Mouse (Mus musculus): ENCODE results near the gene Hectd3. TPM values are rescaled to one million over a fixed set of nuclear protein-coding genes. Genes with fewer than 3 reads are reported as not detected.

The Hectd3 gene
- polyA plus RNA-seq, 1 experiment from 2014 or later, result 6.8 TPM

DNA sequence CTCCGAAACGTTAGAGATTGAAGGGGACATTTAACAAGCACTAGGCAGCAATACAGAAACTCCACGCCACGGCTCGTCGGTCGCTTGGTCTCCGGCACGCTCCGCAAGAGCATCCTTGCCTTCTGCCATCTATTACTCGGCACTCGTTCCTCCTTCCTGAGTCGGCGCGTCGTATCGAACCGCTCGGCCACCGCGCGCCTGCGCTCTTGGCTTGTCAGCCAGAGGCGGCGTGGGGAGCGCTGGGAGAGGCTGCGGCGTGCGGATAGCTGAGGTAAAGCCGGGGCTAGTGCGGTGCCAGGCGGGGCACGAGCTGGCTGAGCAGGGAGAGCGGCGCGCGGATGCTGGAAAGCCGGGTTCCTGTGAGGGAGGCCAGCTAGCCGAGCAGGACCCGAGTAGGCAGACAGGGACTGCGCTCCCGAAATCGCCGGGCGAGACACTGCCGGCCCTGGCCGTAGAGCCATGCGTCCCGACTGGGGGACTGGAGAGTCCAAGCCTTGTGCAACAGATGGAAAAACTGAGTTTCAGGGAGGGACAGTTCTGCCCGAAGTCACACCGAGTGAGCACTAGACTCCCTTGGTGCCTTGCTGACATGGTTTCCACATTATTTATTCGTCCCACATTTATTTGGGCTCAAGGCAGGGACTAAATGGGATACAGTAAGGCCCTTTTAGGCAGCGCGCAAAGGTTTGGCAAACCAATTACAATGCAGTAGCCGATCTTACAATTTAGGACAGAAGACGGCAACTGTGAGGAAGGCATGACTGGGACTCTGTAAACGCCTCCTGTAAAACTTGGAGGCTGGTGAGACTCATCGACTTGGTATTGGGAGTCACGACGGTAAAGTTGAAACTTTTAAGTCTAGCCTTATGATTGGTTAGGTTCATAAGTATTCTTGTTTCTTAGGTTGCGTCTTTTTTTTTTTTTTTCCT is 24.4 kb downstream of the Hectd3 start, which contains the start of gene Eif2b3:
Gene Eif2b3 (plus strand): TSS at position 197 of the 929 bp plus-strand sequence.
- WGBS, result 1% methylated on average over 61 of the region's 61 CpGs
- ATAC-seq (ENCODE audit: insufficient number of reproducible peaks, low FRiP score), result peak; percentile 94
- no peaks in the 10 kb centered on the region for H3K27me3 ChIP-seq (replicated peaks)
- H3K4me1 ChIP-seq (replicated peaks), result peaks cover 6% of the 10 kb centered on the region
- peak within 1 kb of the TSS; percentile 99 for H3K4me3 ChIP-seq
- H3K4me2 ChIP-seq, result peak within 1 kb of the TSS; percentile 83
- H3K36me3 ChIP-seq, result peaks cover 18% of the 10 kb centered on the region
- H3K9ac ChIP-seq, result peak within 1 kb of the TSS; percentile 93
- H3K9me3 ChIP-seq (replicated peaks), result no peaks in the 10 kb centered on the region
- peak within 1 kb of the TSS; percentile 26; the same call in 1 of the 2 replicates for H3K27ac ChIP-seq (ENCODE audit: poor library complexity, severe bottlenecking)

- Histone ChIP-seq H3K4me3 (no peak overlapping the region), H3K4me2 (no peak overlapping the region), H3K36me3 (peaks cover 27% of the 10 kb centered on the region), H3K27me3 (replicated peaks) (no peaks in the 10 kb centered on the region), H3K4me1 (replicated peaks) (peaks cover 6% of the 10 kb centered on the region), H3K27ac (ENCODE audit: poor library complexity, severe bottlenecking) (no peak overlapping the region), H3K9ac (no peak overlapping the region), H3K9me3 (replicated peaks) (no peaks in the 10 kb centered on the region)
- ATAC-seq (ENCODE audit: insufficient number of reproducible peaks, low FRiP score), result no peak
- 88% methylated on average over 4 of the region's 4 CpGs for WGBS
These were observed 28.4 kb downstream of the Hectd3 start for GRCm38 (mm10) chr4:117023469-117023868.

DNA sequence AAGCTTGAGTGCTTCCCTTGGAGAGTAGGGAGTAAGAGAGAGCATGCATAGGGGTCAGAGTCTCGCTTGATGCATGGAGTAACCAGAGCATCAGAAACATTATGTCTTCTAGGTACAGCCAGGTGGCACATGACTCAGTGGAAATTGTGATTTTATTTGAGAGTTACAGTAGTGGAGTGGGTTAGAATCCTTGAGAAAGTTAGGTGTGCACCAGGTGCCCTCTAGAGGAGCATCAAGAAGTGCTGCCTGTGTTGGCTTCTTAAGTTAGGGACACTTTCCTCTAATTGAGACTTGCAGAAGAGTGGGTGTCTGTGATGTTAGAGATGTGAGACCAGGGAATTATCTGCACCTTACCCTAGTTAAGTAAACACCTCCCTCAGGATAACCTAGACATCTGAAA is 36.0 kb downstream of the Hectd3 start:
- H3K36me3 ChIP-seq, result peaks cover 29% of the 10 kb centered on the region
- no peak overlapping the region for H3K4me3 ChIP-seq
- ATAC-seq (ENCODE audit: insufficient number of reproducible peaks, low FRiP score), result no peak
- H3K27me3 ChIP-seq (replicated peaks), result no peaks in the 10 kb centered on the region
- H3K9ac ChIP-seq, result no peak overlapping the region
- H3K4me2 ChIP-seq, result no peak overlapping the region
- H3K9me3 ChIP-seq (replicated peaks), result no peaks in the 10 kb centered on the region
- no peaks in the 10 kb centered on the region; the same call in none of the 2 replicates for H3K4me1 ChIP-seq (replicated peaks)
- 90% methylated on average over 1 of the region's 1 CpGs for WGBS
- no peak overlapping the region for H3K27ac ChIP-seq (ENCODE audit: poor library complexity, severe bottlenecking)

DNA sequence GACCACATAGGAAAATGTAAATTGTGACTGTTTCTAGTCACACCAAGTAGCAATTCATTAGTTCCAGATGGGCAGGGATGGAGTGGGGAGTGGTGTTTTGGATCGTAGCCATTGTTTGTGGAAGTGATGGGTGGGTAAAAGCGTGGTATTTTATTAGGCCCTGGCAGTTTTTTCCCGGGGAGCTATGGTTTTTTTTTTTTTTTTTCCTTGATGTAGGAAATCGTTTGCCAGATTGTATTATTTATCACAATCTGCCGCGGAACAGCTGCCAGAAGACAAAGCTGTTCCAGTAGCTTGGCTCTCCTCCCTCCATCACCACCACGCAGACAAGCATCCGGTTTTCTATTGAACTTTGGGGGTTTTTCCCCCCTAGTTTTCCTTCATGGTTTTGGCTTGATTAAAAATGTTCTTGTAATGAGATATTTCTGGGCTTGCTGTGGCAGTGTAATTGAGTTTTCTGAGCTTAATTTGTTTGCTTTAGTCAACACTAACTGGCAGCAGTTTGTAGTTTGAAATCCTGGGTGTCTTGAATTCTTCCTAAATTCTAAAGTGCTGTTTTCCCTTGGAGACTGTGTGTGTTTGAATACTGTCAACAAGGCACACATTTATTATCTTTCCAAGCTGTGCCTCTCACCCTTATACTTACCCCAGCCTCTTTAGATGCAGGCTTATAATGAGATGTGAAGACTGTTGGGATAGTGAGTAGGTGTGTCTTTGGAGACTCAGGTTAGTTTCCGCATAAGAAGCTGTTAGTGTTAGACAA is 45.0 kb downstream of the Hectd3 start:
- no peak overlapping the region for H3K4me3 ChIP-seq
- H3K27me3 ChIP-seq (replicated peaks), result no peaks in the 10 kb centered on the region
- H3K9ac ChIP-seq, result no peak overlapping the region
- no peak overlapping the region for H3K4me2 ChIP-seq
- H3K36me3 ChIP-seq, result peaks cover 5% of the 10 kb centered on the region
- WGBS, result 68% methylated on average over 9 of the region's 9 CpGs
- no peak for ATAC-seq (ENCODE audit: insufficient number of reproducible peaks, low FRiP score)
- H3K9me3 ChIP-seq (replicated peaks), result no peaks in the 10 kb centered on the region
- H3K27ac ChIP-seq (ENCODE audit: poor library complexity, severe bottlenecking), result peak overlapping the region; percentile 51; the same call in 1 of the 2 replicates
- peaks cover 8% of the 10 kb centered on the region; the same call in 1 of the 2 replicates for H3K4me1 ChIP-seq (replicated peaks)

- H3K4me1 ChIP-seq (replicated peaks), result 0 out of 2 replicates have a peak, but pooled peaks cover 8% of the 10 kb centered on the region
- H3K36me3 ChIP-seq, result peaks cover 8% of the 10 kb centered on the region
- H3K27me3 ChIP-seq (replicated peaks), result no peaks in the 10 kb centered on the region
- no peaks in the 10 kb centered on the region for H3K9me3 ChIP-seq (replicated peaks)
- H3K27ac ChIP-seq (ENCODE audit: poor library complexity, severe bottlenecking), result no peak overlapping the region
- H3K4me3 ChIP-seq, result no peak overlapping the region
- H3K4me2 ChIP-seq, result no peak overlapping the region
- H3K9ac ChIP-seq, result no peak overlapping the region
- WGBS, result 45% methylated on average over 1 of the region's 1 CpGs
- ATAC-seq (ENCODE audit: insufficient number of reproducible peaks, low FRiP score), result no peak
These were observed 45.7 kb downstream of the Hectd3 start for GRCm38 (mm10) chr4:117040791-117041190.

GRCm38 (mm10) chr4:117041283-117041721 is 46.2 kb downstream of the Hectd3 start:
- Histone ChIP-seq H3K27ac (ENCODE audit: poor library complexity, severe bottlenecking) (no peak overlapping the region), H3K9ac (no peak overlapping the region), H3K9me3 (replicated peaks) (no peaks in the 10 kb centered on the region), H3K4me1 (replicated peaks) (0 out of 2 replicates have a peak, but pooled peaks cover 8% of the 10 kb centered on the region), H3K36me3 (peaks cover 13% of the 10 kb centered on the region; the same call in 1 of the 2 replicates), H3K4me2 (no peak overlapping the region), H3K4me3 (no peak overlapping the region), H3K27me3 (replicated peaks) (no peaks in the 10 kb centered on the region)
- peak; percentile 36; the same call in 1 of the 2 replicates for ATAC-seq (ENCODE audit: insufficient number of reproducible peaks, low FRiP score)
- 43% methylated on average over 4 of the region's 4 CpGs for WGBS

DNA sequence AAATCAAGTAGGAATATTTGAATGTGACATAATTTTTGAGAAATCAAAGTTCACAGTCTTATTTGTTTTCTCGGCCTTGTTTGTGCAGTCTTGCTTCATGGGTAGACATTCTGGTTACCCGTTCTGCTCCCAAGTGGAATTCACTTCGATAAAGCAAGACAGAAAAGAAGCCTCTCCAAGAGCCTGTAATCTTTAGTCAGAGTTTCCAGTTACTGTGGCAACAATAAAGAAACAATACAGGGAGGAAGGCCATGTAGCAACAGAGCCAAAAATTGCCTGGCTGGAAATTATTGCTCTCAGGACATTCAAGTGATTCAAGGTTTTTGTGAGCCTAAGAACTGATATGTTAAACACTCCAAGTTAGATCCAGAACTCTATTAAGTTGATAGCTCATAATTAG is 53.7 kb downstream of the Hectd3 start:
- no peak overlapping the region for H3K4me2 ChIP-seq
- no peak overlapping the region for H3K9ac ChIP-seq
- H3K27me3 ChIP-seq (replicated peaks), result no peaks in the 10 kb centered on the region
- ATAC-seq (ENCODE audit: insufficient number of reproducible peaks, low FRiP score), result no peak
- H3K4me1 ChIP-seq (replicated peaks), result no peaks in the 10 kb centered on the region
- peaks cover 40% of the 10 kb centered on the region for H3K36me3 ChIP-seq
- H3K27ac ChIP-seq (ENCODE audit: poor library complexity, severe bottlenecking), result no peak overlapping the region
- WGBS, result 56% methylated on average over 3 of the region's 3 CpGs
- no peak overlapping the region for H3K4me3 ChIP-seq
- H3K9me3 ChIP-seq (replicated peaks), result no peaks in the 10 kb centered on the region

GRCm38 (mm10) chr4:117049485-117049884 is 54.4 kb downstream of the Hectd3 start:
- H3K4me1 ChIP-seq (replicated peaks), result no peaks in the 10 kb centered on the region
- H3K36me3 ChIP-seq, result peaks cover 40% of the 10 kb centered on the region
- no peak overlapping the region for H3K9ac ChIP-seq
- no peak overlapping the region for H3K4me2 ChIP-seq
- no peak overlapping the region for H3K27ac ChIP-seq (ENCODE audit: poor library complexity, severe bottlenecking)
- H3K9me3 ChIP-seq (replicated peaks), result no peaks in the 10 kb centered on the region
- H3K27me3 ChIP-seq (replicated peaks), result no peaks in the 10 kb centered on the region
- no peak overlapping the region for H3K4me3 ChIP-seq
- ATAC-seq (ENCODE audit: insufficient number of reproducible peaks, low FRiP score), result no peak
- 97% methylated on average over 1 of the region's 1 CpGs for WGBS

GRCm38 (mm10) chr4:117052626-117053025 is 57.5 kb downstream of the Hectd3 start:
- no peak overlapping the region for H3K4me3 ChIP-seq
- H3K9me3 ChIP-seq (replicated peaks), result no peaks in the 10 kb centered on the region
- no peak for ATAC-seq (ENCODE audit: insufficient number of reproducible peaks, low FRiP score)
- no peak overlapping the region for H3K4me2 ChIP-seq
- H3K27ac ChIP-seq (ENCODE audit: poor library complexity, severe bottlenecking), result no peak overlapping the region
- H3K4me1 ChIP-seq (replicated peaks), result no peaks in the 10 kb centered on the region
- peaks cover 24% of the 10 kb centered on the region for H3K36me3 ChIP-seq
- 92% methylated on average over 4 of the region's 4 CpGs for WGBS
- H3K9ac ChIP-seq, result no peak overlapping the region
- no peaks in the 10 kb centered on the region for H3K27me3 ChIP-seq (replicated peaks)

GRCm38 (mm10) chr4:117053956-117054355 is 58.8 kb downstream of the Hectd3 start:
- H3K9me3 ChIP-seq (replicated peaks), result no peaks in the 10 kb centered on the region
- H3K9ac ChIP-seq, result no peak overlapping the region
- H3K4me3 ChIP-seq, result no peak overlapping the region
- no peaks in the 10 kb centered on the region for H3K27me3 ChIP-seq (replicated peaks)
- WGBS, result 91% methylated on average over 4 of the region's 4 CpGs
- H3K4me2 ChIP-seq, result no peak overlapping the region
- no peaks in the 10 kb centered on the region for H3K4me1 ChIP-seq (replicated peaks)
- peaks cover 21% of the 10 kb centered on the region for H3K36me3 ChIP-seq
- H3K27ac ChIP-seq (ENCODE audit: poor library complexity, severe bottlenecking), result no peak overlapping the region
- ATAC-seq (ENCODE audit: insufficient number of reproducible peaks, low FRiP score), result no peak
